Mouse (Mus musculus) R1 (cell line): ENCODE data around the gene Cycs.
A peak's percentile ranks its signal among the peaks of the same experiment; 100 is the strongest.
"Not testable (repeated sequence)": the region's sequence is repeated elsewhere in the genome, so short reads cannot be mapped to it uniquely, and the experiment has no call there.

ENCODE experiments used
- DNase-seq: peaks from one replicate; pipeline ENCODE4 v3.0.0-alpha.2; 2018; ENCODE audit warnings: low read depth, low spot score

The Cycs gene

DNA sequence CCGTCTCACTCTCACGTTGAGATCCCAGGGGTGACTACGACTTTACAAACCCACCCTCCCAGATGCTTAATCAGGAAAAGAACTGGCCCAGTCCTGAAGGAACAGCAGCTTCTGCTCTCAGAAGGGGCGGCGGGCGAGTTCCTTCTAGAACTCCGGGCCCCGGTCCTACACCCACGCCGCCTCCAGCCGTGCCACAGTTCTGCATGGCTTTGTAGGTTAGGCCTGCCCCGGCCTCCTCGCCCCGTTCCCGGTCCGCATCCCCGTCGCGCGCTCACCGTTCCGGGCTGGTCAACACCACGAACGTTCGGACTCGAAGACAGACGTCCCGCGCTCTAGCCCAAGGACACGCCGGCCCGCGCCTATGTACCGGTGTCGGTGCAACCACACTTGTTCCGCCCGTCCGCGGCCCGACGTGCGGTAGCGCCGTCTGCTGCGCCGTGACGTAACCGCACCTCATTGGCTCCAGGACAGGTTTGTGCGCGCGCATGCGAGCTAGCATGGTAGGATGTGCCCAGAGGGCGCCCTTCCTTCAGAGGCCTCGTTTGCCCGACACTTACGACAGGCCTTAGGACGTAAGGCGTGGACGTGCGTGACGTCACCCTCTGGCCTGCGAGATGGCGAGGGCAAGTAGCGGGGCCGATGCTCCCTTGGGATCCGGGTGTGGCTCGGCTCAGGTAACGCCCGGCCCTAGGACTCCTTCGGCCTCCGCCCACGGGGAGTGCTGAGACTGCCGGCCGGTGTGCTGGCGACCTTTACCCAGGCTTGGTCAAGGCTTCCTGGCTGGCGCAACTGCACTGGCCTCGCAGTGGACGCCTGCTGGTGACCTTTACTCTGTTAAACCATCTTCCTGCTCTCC lies at the start of gene Cycs:
Gene Cycs (minus strand): TSS at position 398 of the 856 bp plus-strand sequence.
- peak; percentile 99 for DNase-seq

DNA sequence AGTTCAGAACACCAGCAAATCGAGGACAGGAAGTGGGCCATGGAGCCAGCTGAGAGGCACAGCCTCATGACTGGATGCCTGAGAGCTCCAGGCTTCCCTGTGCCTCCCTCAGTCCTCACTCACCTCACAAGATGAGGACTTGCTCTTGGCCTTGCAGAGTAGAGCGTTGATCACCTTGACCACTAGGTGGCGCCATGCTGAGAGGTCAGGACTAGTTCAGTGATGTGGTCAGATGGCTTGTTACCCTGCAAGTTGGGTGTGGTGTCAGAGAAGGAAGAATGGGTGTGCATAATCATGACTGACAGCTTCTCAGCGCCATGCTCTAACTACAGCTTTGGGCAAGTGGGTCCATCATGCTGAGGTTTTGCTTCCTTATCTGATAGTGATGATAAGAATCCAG lies 35.3 kb upstream of the Cycs start:
- peak; percentile 96 for DNase-seq

DNA sequence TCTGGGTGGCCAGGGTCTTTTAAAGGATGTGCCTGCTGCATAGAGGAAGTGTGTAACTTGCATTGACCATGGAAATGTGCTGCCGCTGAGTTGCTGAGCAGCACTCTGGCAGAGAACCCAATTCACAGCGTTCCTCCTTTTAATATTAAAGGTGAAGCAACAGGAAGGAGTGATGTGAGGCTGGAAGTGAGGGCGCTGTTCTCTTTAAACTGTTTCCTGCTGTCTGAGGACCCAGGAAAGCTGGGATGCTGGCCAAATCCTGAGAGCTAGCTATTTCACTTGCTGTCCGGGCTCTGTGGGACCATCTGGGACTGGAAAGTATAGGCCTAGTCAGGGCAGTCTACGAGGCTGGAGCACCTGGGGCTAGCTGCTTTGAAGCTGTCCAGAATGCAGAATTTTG lies 32.2 kb upstream of the Cycs start:
- DNase-seq = no peak

DNA sequence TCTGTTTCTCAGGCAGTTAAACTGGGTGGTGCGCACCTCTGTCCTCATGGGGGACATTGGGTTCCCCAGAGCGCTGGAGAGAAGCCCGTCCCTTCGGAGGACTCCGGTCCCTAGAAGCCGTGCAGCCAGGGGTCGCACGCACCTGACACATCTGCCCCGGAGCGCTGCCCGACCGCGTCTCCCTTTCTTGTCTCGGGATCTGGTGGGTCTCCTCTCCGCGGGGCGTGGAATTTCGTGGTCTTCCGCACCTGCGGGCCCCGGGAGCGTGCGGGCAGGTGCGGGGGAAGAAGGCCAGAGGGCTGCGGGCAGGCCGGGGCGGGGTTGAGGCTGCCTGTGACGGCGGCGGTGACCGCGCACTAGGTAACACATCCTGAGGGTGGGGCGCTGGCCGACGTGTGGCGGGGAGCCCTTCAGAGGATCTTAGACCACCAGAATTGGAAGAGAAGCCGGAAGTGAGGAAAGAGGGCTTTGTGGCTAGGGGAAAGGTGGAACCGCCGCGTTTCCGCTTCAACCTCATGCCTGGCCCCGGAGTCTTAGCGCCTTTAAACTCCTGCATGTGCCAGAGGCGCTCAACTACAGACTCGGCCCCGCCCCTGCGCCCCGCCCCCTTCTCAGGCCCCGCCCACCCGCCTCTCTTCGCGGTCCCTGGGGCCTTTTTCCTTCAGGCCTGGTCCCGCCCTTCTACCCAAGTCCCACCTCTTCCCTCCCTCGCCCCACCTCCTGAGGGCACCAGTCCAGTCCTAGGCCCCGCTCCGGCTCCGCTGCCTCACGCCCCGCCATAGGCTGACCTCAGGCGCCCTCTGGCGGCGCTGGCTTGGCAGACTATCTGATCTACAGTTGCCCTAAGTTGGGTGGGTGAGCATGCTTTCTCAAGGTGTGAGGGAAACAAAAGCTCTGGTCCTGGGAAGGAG lies 30.2 kb upstream of the Cycs start, which contains the start of gene 4921507P07Rik:
Gene 4921507P07Rik (minus strand): TSS at position 332 of the 911 bp plus-strand sequence.
- DNase-seq = peak; percentile 97

DNA sequence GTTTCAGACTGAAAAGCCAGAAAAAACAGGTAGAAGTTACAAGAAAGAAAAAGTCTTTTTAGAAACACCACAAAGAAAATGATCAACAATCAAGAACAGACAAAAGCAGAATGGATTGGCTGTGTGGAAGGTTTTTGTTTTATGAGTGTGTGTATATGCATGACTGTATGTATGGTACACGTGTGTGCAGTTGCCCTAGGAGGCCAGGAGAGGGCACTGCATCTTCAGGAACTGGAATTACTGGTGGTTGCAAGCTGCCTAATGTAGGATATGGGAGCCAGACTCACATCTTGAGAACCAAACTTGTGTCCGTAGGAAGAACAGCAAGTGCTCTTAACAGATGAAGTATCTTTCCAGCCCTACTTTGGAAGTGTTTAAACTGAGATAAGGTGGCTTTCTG lies 28.0 kb upstream of the Cycs start:
- peak; percentile 82 for DNase-seq

DNA sequence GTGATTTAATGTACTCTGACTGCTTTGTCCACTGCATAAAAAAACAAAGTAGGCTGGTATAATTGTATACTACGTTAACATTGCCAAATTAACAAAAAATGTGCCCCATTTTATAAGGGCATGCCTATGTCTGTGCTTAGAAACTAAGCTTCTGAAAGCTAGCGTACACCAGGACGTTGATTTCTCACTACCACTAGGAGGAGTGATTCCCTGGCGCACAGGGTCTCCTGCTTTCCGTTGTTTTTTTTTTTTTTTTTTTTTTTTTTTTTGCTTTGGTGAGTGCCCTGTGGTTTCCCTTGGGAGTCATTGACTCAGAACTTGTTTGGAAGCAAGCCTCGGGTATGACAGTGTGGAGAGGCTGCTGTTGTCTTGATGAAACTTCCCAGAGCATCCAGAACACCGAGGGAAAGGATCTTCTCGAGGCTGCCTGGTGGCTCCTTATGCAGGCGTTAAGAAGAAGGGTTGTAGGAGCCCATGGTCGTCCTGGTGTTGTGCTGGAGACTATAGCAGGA lies 27.1 kb upstream of the Cycs start:
- peak; percentile 47 for DNase-seq

DNA sequence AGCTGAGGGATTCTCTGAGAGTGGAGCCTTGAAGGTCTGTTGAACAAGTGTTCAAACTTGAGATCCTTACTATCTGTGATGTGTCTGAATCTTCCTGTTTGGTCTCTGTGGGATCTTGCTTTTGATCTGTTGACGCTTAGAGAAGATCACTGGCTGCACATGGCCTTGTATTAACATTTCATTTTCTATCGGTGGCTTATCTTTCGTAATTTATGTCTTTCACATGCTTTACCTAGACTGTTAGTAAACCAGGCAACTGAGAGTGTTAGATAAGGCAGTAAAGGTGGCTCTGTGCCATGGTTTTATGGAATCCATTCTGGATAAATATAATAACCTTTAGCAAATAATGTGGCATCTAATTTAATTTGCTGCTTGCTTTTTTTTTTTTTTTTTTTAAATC lies 23.9 kb upstream of the Cycs start:
- no peak for DNase-seq

DNA sequence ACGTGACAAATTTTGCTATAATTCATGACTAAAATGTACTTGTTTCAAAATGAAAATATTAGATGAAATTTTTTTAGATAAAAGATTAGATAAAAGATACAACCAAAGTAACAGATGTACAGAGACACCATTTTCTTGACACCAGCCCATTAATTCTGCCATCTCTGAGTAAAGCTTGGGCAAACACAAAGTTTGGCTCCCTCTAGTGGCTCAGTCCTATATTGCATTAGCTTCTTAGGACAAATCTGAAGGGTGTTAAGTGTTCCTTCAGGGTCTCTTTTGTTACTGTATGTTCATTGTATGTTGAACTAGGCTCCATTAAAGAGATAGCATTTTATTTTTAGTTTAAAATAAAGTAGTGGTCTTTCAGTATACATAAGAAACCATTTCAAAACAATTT lies 21.9 kb upstream of the Cycs start:
- DNase-seq = peak; percentile 82

DNA sequence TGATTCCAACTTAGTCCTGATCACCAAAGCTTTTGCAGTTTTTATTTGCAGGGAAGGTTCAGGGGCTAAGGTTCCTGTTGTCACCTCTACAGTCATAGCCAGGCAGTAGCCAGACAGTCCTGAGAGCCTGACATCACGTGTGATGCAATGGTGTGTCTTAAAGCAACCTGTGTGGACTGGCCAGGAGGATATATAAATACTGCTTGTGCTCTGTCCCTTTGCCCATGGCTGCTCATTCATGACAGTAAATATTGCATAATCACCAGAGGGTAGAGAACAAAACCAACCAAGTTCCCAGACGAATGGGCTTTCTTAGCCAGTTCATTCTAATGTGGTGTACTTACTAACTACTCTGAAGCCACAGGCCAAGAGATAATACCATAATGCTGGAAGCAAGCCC lies 21.1 kb upstream of the Cycs start:
- DNase-seq = no peak

DNA sequence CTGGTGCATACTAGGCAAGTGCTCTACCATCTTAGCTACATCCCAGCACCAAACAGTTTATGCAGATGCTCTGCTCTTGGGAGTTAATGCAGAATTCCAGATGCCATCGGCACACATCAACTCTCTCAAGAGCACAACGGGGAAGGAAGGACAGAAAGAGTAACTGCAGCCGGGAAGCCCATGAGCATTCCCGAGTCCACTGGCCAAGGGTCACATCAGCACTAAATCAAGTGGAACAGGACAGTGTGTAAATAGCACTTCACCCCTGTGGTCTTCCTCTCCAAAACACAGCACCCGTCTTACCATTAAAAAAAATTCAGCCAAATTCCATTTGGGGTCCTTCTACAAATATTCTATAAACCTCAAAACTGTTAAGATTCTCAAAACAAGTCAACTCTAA lies 20.0 kb upstream of the Cycs start:
- no peak for DNase-seq

DNA sequence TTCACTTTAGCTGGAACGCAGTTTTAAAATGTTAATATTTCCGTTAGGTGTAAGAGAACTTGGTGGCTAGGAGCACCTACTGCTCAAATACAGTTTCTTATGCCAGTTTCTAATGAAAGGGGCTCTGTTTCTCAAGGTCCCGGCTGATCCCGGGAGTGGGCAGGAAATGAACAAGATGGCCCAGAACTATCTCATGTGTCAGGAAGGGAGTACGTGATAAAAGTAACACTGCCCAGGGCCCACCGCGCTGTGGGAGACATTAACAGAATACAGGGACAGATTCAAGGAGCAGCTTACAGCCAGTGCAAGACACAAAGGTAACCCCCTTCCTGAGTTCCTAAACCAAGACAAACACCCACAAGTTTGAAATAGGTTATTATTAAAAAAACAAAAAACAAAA lies 19.4 kb upstream of the Cycs start:
- no peak for DNase-seq

DNA sequence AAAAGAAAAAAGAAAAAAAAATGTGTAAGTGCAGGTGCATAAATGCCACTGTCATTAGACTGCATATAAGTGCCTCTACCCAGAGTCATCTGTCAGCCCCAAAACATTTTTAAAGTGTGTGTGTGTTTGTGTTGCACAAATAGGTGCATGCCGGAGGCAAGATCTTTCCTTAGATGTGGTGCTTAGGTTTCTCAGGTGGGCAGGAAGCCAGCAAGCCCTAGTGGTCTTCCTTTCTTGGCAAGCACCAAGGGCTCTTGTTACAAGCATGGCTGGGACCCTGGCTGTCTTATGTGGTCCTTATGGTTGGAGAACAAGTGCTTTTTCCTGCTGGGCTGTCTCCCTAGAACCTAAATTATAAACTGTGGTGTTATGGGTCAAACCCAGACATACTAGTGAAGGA lies 5.3 kb upstream of the Cycs start:
- DNase-seq = no peak

DNA sequence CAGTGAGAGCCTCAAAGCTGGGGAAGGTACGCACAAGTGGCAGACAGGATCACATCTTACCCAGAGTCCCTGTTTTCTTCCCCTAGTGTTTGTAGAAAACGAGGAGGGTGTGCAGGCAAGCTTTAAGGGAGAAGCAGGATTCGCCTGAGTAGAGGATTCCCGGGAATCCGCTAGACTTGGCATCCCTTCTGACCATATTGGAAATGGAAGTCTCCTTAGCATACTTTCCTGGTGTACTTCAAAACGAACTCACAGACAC lies 588 bp upstream of the Cycs start:
- DNase-seq = no peak

DNA sequence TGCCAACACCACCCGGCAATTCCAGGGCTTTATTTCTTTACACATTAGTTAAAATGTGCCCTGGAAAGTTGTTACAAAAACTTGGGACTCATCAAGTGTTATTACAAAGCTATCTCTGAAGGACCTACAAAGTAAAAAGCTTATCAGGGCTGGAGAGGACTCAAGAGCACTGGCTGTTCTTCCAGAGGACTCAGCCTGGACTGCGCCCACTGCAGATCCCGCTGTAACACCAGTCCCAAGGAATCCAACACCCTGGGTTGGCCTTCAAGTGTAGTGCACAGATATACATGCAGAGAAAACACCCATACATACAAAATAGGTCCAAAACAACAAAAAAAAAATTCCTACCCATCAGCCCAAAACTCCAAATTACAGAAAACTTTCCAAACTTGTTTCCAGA lies 2.7 kb downstream of the Cycs start:
- no peak for DNase-seq

DNA sequence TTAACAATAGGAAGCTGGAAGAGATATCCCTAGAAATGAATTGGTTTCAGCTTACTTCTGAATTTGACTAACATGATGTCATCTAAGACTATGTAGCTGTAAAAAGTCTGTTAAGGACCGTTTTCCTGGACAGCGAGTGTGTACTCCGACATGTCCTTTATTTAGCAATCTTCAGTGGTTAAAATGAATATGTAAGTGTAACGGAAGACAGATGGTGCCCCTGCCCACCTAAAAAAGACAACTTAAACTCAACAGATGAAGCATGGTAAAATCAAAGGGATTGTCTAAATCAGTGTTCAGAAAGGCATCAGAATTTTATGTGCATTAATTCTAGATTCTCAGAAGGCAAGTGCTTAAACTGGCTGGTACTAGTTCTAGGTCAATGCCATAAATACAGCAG lies 3.9 kb downstream of the Cycs start:
- DNase-seq = no peak

DNA sequence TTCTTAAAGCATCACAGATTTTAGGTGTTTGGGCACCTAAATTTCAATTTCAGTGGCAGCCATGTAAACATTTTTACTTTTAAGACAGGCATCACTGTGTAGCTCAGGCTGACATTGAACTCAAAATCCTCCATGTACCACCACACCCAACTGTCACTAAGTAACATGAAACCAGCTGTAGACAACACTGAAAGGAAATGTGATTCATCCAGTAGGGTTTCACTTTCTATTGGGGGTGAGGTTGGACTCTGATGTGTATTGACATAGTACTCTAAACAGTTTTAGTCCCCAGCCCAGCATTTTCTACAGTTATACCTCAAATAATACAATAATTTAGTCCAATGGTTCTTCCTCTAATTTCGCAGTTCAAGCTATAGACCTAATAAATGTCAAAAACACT lies 5.6 kb downstream of the Cycs start:
- DNase-seq = no peak

DNA sequence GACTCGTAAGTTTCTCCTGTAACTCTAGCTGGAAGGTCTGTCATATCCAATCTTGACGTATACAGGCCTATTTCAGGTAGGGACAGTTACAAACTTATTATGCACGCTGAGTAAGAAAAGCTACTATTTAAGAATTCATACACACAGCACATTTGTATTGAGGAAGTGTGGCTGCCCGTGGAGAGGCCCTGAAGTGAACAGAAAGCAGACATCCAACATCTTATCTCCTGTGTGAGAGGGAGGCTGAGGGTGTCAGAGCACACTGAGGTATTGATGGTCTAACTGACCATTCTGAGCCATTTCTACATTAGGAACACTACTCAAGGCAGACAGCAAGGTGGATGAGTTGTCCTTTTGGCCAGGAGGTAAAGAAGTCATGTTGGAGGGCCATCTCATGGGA lies 7.5 kb downstream of the Cycs start:
- DNase-seq = no peak

DNA sequence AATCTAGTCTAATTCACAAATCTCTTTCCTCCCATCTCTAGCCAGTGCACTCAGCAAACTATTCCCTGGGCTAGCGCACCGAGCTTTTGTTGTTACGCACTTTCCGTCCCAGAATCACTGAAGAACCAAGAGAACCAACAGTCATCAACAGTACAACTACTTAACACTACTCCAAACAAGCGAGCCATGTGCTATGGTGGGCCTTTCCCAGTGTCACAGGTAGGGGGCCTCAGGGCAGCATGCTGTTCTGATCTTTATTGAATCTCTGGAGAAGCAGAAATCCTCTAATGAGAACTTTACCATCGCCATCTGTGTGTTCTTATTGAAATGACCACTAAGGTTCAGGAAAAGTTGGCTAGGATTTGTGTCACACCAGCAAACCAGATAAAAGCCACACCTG lies 8.8 kb downstream of the Cycs start:
- no peak for DNase-seq

DNA sequence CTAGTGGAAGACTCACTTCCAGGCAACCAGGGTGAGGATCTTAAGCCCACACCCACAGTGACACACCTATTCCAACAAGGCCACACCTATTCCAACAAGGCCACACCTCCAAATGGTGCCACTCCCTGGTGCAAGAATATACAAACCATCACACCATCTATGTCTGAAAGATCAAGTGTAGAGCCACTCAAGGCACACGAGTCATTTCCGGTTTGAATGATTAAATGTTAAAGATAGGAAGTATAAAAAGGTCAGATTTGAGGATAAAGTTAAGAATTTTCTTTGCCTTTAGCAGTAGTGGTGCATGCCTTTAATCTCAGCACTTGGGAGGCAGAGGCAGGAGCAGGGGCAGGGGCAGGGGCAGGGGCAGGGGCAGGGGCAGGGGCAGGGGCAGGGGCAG lies 12.1 kb downstream of the Cycs start:
- DNase-seq = not testable (repeated sequence)

DNA sequence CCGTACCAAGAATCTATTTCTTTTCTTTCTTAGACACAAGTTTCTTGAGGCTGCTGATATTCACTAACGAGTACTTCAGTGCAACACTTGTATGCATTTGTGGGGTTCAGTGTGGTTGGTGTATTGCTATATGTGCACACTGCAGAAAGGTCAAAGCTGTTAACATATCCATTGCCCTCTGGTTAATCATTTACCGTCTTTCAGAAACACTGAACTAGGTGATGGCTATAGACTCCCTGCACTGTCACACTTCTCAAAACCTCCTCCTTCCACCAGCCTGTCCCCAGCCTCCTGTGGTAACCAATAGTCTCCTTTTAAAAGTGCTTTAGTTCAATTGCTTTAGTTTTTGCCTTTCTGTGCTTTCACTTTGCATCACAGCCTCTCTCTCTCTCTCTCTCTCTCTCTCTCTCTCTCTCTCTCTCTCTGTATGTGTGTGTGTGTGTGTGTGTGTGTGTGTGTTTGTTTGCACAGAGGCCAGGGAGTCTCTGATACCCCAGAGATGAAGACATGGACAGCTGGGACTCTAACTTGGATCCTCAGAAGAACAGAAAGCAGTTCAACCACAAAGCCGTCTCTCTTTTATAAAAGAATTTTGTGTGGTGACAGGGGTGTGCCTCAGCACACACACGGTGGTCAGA lies 13.3 kb downstream of the Cycs start:
- DNase-seq = no peak

DNA sequence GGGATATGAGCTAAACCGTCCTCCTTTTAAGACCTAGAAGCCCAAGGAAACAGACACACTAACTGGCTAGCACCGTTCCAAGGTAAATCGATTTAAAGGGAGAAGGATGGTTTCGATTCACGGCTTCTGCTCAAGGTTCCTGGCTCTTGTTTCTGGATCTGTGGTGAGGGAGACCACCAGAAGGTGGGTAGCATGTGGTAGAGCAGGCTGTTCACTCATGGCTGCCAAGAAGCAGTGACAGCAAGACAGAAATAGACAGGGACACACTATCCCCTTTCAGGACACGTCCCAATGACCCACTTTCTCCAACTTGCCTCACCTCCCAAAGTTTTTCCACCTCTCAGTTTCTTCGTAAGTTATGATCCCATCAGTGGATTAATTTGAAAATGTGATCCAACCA lies 16.5 kb downstream of the Cycs start:
- DNase-seq = no peak

DNA sequence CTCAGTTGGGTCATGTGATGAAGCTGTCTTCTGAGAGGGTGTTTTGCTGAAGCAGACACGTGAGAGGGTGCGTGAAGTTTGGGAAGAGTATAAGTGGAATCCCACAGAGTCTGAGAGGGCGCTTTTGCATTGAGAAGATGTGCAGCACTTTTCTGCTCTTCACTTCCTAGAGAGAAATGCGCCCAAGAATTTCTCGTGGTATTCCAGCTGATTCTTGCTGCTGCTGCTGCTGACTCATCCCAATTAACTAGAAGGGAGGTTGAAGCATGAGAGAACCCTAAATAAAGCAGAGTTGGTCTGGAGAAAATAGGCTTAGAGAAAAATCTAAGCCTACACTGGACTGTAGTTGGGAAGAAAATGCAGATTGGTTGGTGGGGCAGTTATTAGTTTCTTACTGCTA lies 17.3 kb downstream of the Cycs start:
- DNase-seq = no peak
